Mouse (Mus musculus) erythroblast, embryonic 14.5 days (primary cell): ENCODE data around the gene Prkar1a.

Experiments used
- GATA1 ChIP-seq: IDR thresholded peaks from 2 replicates; pipeline ENCODE4 v1.6.1; 2012; ENCODE audit warnings: low read length, inconsistent platforms, mixed read lengths
- TAL1 ChIP-seq: IDR thresholded peaks from 3 replicates; pipeline ENCODE4 v1.6.1; 2012; ENCODE audit warnings: low read length, inconsistent platforms, mixed read lengths

DNA sequence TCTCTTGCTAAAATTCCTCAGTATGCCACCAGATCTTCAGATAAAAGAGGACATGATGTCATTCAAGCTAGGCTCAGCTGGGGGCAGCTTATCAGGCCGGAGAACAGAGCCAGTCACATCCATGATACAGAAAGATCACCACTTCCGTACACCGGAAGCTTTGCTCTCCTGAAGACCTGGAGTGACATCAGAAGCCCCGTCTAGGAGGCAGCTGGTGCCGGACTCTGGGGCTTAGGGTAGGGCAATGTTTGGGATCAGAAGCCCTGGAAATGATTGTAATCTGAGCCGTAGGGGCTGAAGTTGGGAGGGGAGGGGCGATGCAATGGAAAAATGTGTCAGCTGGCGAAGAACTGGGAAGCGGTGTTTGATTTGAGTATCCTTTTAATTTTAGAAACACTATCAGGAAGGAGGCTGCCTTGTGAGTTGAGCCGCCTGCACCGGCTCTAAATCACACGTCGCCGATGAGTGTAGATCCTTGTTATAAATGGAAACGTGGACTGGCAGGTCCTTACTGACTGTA lies 26.6 kb upstream of the Prkar1a start:
- no peak for TF ChIP-seq GATA1
- TF ChIP-seq TAL1: no peak
